Mouse (Mus musculus) hindbrain, embryonic 11.5 days (tissue): ENCODE data around the gene Mfng. TPM values are rescaled to one million over a fixed set of nuclear protein-coding genes. Genes with fewer than 3 reads are reported as not detected.

ENCODE experiments used
- ATAC-seq: fragments of 200-750 bp; cut with Nextera tagmentation; 2 replicates; pipeline ENCODE4 v1.8.0; 2017; ENCODE audit warnings: mild to moderate bottlenecking, moderate TSS enrichment, moderate library complexity; ENCODE audit not compliant: low FRiP score
- DNase-seq: peaks from one replicate; pipeline ENCODE4 v3.0.0-alpha.2; 2015; ENCODE audit warnings: low spot score
- H3K27ac ChIP-seq: fragments of 300-500 bp; sonication (generic); 2 replicates; pipeline ENCODE4 v1.5.1; 2014; ENCODE audit warnings: mild to moderate bottlenecking, low read depth, low read length
- H3K27me3 ChIP-seq: fragments of 300-500 bp; sonication (generic); 2 replicates; pipeline ENCODE4 v1.6.1; 2014; ENCODE audit warnings: mild to moderate bottlenecking, low read length, moderate library complexity, mixed read lengths; ENCODE audit not compliant: control insufficient read depth, insufficient read depth
- H3K36me3 ChIP-seq: fragments of 300-500 bp; sonication (generic); 2 replicates; pipeline ENCODE4 v1.6.1; 2014; ENCODE audit warnings: mild to moderate bottlenecking, low read length, moderate library complexity, mixed read lengths; ENCODE audit not compliant: control insufficient read depth, insufficient read depth
- H3K4me1 ChIP-seq: fragments of 300-500 bp; sonication (generic); replicated peaks from 2 replicates; pipeline ENCODE4 v1.6.1; 2014; ENCODE audit warnings: low read length, mixed read lengths; ENCODE audit not compliant: control insufficient read depth, insufficient read depth
- H3K4me2 ChIP-seq: fragments of 300-500 bp; sonication (generic); replicated peaks from 2 replicates; pipeline ENCODE4 v1.6.1; 2014; ENCODE audit warnings: mild to moderate bottlenecking, low read depth, low read length
- H3K4me3 ChIP-seq: fragments of 300-500 bp; sonication (generic); 2 replicates; pipeline ENCODE4 v1.5.1; 2014; ENCODE audit warnings: low read depth, low read length
- H3K9ac ChIP-seq: fragments of 300-500 bp; sonication (generic); 2 replicates; pipeline ENCODE4 v1.6.1; 2014; ENCODE audit warnings: low read depth, low read length
- H3K9me3 ChIP-seq: fragments of 300-500 bp; sonication (generic); 2 replicates; pipeline ENCODE4 v1.6.1; 2016; ENCODE audit warnings: low read length; ENCODE audit not compliant: control insufficient read depth
- WGBS: fragments of 180-500 bp; shearing (Covaris S2); extraction: QIAGEN DNeasy Blood & Tissue Kit; methylation state at CpG from one replicate; pipeline ENCODE4 v1.1.7; 2014; 5-methylcytosine and 5-hydroxymethylcytosine counted together
- polyA plus RNA-seq: library from polyadenylated mRNA; unstranded; fragments of >200 nt; fragmentation: Nextera tagmentation; extraction: Ambion mirVana; gene quantifications from 2 replicates; pipeline ENCODE4 v1.2.1, GENCODE M21; 2014

Mfng gene
- polyA plus RNA-seq, 1 experiment from 2014 or later, result 34.7 TPM

DNA sequence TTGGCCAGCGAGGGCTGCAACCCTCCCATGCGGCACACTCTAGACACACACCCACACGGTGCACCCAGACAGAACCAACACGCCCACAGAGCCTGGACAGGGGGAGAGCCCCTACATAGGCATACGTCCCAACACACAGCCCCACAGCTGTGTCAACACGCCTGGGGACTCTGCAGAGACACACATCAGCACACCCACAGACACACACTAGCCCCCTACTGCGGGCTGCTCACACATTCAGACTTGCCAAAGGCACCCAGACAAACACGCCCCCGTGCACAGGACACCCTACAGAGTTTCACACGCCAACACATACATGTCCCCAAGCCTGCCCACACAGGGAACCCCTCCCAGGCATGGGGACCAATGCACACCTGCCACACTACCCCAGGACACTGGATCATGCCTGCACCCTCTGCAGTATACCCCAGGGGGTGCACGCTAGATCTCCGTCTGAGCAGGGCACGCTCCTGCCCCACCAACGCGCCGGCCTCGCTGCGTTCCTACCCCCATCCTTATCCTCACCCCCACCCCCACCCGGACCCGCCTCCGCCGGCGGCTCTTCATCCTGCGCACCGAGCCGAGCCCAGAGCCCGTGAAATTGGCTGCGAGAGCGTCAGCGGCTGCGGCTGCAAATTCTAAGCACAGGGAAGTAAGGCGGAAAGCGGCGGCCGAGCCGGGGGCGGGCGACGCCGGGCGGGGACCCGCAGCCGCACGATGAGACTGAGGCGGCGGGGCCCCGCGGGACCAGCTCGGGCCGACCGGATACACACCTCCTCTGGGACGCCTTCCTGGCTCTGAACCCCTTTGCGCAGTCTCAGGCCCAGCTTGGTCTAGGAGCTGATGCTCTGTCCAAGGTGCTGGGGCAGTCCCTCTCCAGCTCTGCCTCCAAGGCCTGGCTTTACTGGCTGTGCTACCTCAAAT lies 60.7 kb downstream of the Mfng start:
- H3K4me1 ChIP-seq, result peaks cover 5% of the 10 kb centered on the region
- H3K4me3 ChIP-seq, result peak overlapping the region; percentile 18
- 9% methylated on average over 53 of the region's 53 CpGs for WGBS
- H3K4me2 ChIP-seq, result peak overlapping the region; percentile 49
- peak; percentile 53 for ATAC-seq
- H3K27me3 ChIP-seq, result peaks cover 47% of the 10 kb centered on the region
- DNase-seq, result peak; percentile 51
- H3K36me3 ChIP-seq, result no peaks in the 10 kb centered on the region
- no peaks in the 10 kb centered on the region for H3K9me3 ChIP-seq
- peak overlapping the region; percentile 54; the same call in 1 of the 2 replicates for H3K27ac ChIP-seq
- peak overlapping the region; percentile 37; the same call in 1 of the 2 replicates for H3K9ac ChIP-seq

DNA sequence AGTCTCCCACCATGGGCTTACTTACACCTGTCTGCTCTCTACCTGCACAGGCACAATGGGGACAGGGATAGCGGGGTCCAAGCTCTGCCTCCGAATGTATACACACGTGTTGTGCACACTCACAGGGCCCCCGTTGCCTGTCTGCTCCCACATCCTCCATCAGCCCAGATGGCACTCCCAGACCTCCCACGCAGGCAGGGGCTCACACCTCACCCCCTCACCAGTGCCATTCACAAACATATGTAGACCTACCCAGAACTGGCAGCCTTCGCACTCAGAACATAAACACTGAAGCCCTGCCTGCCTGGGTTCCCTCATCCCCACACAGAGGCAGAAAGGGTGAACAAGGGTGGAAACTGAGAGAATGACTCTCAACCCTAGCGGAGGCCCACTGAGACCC lies 61.3 kb downstream of the Mfng start:
- no peak overlapping the region for H3K9ac ChIP-seq
- no peak overlapping the region for H3K4me2 ChIP-seq
- no peaks in the 10 kb centered on the region for H3K9me3 ChIP-seq
- H3K4me1 ChIP-seq, result peaks cover 5% of the 10 kb centered on the region
- H3K27ac ChIP-seq, result no peak overlapping the region
- no peak overlapping the region for H3K4me3 ChIP-seq
- WGBS, result 80% methylated on average over 7 of the region's 7 CpGs
- H3K27me3 ChIP-seq, result peaks cover 40% of the 10 kb centered on the region
- H3K36me3 ChIP-seq, result no peaks in the 10 kb centered on the region
- ATAC-seq (0 out of 2 replicates have a peak, but pooled peaks have one; percentile 9), DNase-seq (no peak)

DNA sequence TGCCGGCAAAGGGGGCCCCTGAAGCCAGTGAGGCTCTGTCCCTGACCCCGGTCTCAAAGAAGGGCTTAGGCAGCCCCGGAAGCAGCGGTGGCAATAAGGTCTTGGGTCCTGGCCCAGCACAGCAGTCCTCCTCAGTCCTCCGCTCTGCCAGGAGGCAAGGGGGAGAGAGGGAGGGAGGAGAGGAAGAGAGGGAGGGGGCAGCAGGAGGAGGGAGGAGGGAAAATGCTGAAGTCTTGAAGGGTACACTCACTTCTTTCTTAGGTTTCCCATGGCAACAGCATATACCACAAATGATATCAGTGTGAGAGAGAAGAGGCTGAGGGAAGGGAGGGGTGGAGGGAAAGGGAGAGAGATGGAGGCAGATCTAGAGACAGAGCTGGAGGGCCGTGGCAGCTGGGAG lies 62.6 kb downstream of the Mfng start:
- H3K4me2 ChIP-seq, result no peak overlapping the region
- H3K4me1 ChIP-seq, result peaks cover 5% of the 10 kb centered on the region
- no peaks in the 10 kb centered on the region for H3K9me3 ChIP-seq
- WGBS, result 53% methylated on average over 6 of the region's 6 CpGs
- H3K36me3 ChIP-seq, result no peaks in the 10 kb centered on the region
- H3K27me3 ChIP-seq, result peaks cover 28% of the 10 kb centered on the region
- no peak overlapping the region for H3K9ac ChIP-seq
- H3K4me3 ChIP-seq, result no peak overlapping the region
- DNase-seq (no peak), ATAC-seq (no peak)
- no peak overlapping the region for H3K27ac ChIP-seq

DNA sequence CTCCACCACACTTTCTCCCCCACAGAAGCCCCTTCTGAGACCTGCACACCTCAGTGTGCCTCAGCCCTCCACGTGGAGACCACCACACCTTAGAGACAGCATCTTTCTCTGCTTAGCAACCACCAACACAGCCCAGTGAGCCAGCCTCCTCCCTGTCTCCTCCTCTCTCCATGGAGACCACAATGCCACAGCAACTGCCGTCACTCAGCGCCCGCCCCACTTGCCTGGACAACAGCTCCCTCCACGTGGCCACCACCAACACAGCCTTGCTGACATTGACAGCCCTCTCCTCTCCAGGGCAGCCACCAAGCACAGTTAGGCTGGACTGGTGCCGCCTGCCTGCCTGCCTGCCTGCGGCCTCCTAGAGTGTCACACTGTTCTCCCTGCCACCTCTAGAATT lies 63.5 kb downstream of the Mfng start:
- 13% methylated on average over 7 of the region's 7 CpGs for WGBS
- H3K27me3 ChIP-seq, result peaks cover 25% of the 10 kb centered on the region
- H3K36me3 ChIP-seq, result no peaks in the 10 kb centered on the region
- peak; percentile 47 for ATAC-seq
- no peak overlapping the region for H3K4me3 ChIP-seq
- peak; percentile 75 for DNase-seq
- no peak overlapping the region for H3K27ac ChIP-seq
- H3K4me1 ChIP-seq, result peaks cover 5% of the 10 kb centered on the region
- H3K9me3 ChIP-seq, result no peaks in the 10 kb centered on the region
- H3K4me2 ChIP-seq, result no peak overlapping the region
- no peak overlapping the region for H3K9ac ChIP-seq

DNA sequence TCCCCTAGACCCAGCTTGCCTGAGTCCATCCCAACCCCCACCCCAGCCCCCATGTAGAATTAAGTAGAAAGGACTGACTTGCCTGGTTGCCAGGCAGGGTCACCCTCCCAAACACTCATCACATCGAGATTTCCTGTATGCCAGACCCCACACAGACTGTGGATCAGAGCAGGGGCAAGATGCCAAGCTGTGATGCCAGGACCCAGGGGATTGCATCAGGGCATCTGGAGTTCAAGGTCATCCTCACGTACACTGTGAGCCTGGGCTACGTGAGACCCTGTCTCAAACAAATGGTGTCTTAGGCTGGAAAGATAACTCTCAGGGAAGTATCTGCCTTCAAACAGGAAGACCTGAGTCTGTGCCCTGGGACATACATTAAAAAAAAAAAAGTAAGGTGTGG lies 66.6 kb downstream of the Mfng start:
- 73% methylated on average over 3 of the region's 3 CpGs for WGBS
- Histone ChIP-seq H3K27me3 (peaks cover 3% of the 10 kb centered on the region), H3K9me3 (no peaks in the 10 kb centered on the region)

More for the DNA sequence above, 66.6 kb downstream of the Mfng start:
- Histone ChIP-seq H3K4me1 (peaks cover 2% of the 10 kb centered on the region), H3K9ac (no peak overlapping the region), H3K36me3 (no peaks in the 10 kb centered on the region), H3K4me2 (no peak overlapping the region), H3K4me3 (no peak overlapping the region), H3K27ac (no peak overlapping the region)
- DNase-seq, result no peak
- ATAC-seq, result no peak

Other genes with a start within 250 kb of the Mfng start
- gene C1qtnf6, start 242.1 kb downstream of the Mfng start, polyA plus RNA-seq, result 11.8 and 12.4 TPM in 2 replicates
- 0.10 and 0.22 TPM in 2 replicates for gene Sstr3, start 228.8 kb downstream of the Mfng start, polyA plus RNA-seq
- gene Rac2, start 200.7 kb downstream of the Mfng start, polyA plus RNA-seq, result 6.4 and 7.6 TPM in 2 replicates
- gene Cyth4, start 176.4 kb downstream of the Mfng start, polyA plus RNA-seq, result 2.1 and 4.4 TPM in 2 replicates
- 0.60 and 0.85 TPM in 2 replicates for gene Elfn2, start 54.7 kb downstream of the Mfng start, polyA plus RNA-seq
- gene Card10, start 29.6 kb upstream of the Mfng start, polyA plus RNA-seq, result 1.8 and 2.4 TPM in 2 replicates
- 7.8 and 9.1 TPM in 2 replicates for gene Cdc42ep1, start 69.1 kb upstream of the Mfng start, polyA plus RNA-seq
- not detected in 2 replicates for gene Lgals2, start 82.1 kb upstream of the Mfng start, polyA plus RNA-seq
- 26.3 and 26.4 TPM in 2 replicates for gene Gga1, start 103.7 kb upstream of the Mfng start, polyA plus RNA-seq
- 0.13 and 0.42 TPM in 2 replicates for gene Gm49510, start 126.2 kb upstream of the Mfng start, polyA plus RNA-seq
- gene Sh3bp1, start 126.3 kb upstream of the Mfng start, polyA plus RNA-seq, result 11.8 and 12.4 TPM in 2 replicates
- 34.8 and 35.2 TPM in 2 replicates for gene Pdxp, start 140.4 kb upstream of the Mfng start, polyA plus RNA-seq
- 390 and 438 TPM in 2 replicates for gene Lgals1, start 153.2 kb upstream of the Mfng start, polyA plus RNA-seq
- 61.1 and 64.4 TPM in 2 replicates for gene Nol12, start 161.5 kb upstream of the Mfng start, polyA plus RNA-seq
- 38.1 and 45.4 TPM in 2 replicates for gene Triobp, start 174.2 kb upstream of the Mfng start, polyA plus RNA-seq